Mouse (Mus musculus): ENCODE data around the gene Tspan8.

Gene Tspan8

GRCm38 (mm10) chr10:115834017-115834416 is 17.4 kb downstream of the Tspan8 start:
- DNase-seq (ENCODE audit: low spot score): no peak

DNA sequence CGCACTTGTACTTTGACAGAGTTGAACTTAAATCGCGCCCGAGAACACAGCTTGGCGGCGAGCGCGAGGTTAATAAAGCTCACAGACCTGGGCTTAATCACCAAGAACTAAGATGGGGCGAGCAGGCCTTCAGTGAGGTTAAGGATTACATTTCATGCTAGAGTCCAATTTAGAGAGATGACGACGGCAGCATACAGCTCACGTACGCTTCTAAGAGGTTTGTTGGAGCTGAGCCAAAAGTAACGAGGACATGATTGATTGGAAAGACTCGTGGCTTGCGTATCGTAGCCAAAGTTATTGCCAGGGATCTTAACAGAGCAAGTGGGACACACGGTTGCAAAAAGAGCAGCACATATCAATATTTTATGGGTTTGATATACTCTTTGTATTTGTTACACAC is 30.3 kb downstream of the Tspan8 start:
- DNase-seq (ENCODE audit: low spot score): peak; percentile 51

GRCm38 (mm10) chr10:115848511-115848910 is 31.9 kb downstream of the Tspan8 start:
- DNase-seq (ENCODE audit: low spot score): no peak

- DNase-seq (ENCODE audit: low spot score): no peak
Observed at GRCm38 (mm10) chr10:115860210-115860880, 43.7 kb downstream of the Tspan8 start.

DNA sequence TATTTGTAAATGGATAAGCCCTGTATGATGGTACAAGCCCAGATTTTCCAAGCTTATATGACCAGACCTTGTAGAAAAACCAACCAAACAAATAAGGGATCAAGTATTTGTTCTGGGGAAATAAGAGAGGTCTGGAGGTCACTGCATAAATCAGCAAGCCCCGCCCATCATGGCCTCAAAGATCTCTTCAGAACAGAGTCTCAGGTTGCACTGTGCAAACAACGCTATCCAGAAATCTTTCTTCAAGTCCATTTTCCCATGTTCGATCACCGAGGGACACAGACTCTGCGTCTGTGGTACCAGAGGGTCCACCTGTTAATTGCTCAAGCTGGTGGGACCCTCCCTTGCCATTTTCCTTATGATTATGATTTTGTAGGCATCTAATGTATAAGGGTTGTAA is 45.3 kb downstream of the Tspan8 start:
- peak; percentile 61 for DNase-seq (ENCODE audit: low spot score)

DNA sequence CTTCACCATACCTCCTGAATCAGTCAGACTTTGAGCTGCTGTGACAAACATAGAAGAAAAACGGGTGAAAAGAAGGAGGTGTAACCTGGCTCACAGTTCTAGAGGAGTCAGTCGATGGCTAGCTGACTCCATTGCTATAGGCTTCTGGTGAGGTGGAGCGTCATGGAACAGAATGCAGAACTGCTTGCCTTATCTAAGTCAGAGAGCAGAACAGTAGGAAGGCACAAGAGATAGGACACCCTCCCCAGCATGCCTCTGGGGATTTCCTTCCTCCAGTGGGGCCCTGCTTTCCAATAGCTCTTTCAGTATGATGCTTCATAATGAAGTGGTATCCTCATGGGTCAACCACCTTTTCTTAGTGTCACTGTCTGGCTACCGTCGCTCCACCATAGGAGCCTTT is 66.1 kb downstream of the Tspan8 start:
- DNase-seq (ENCODE audit: low spot score): no peak

DNA sequence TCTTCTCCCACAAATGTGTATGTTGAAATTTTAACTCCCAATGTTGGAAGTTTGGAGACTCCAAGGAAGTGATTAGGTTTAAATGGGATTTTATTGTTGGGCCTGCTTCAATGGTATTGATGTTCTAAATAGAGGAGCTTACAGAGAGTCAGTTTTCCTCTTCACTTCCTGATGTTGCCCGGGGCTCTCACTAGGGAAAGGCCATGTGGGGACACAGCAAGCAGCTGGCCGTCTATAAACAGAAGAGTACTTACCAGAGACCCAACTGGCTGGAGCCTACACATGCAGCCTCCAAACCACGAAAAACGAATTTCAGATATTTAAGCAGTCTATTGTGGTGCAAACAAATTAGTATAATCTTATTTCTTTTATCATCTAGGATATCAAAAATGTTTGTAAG is 75.3 kb downstream of the Tspan8 start:
- no peak for DNase-seq (ENCODE audit: low spot score)

DNA sequence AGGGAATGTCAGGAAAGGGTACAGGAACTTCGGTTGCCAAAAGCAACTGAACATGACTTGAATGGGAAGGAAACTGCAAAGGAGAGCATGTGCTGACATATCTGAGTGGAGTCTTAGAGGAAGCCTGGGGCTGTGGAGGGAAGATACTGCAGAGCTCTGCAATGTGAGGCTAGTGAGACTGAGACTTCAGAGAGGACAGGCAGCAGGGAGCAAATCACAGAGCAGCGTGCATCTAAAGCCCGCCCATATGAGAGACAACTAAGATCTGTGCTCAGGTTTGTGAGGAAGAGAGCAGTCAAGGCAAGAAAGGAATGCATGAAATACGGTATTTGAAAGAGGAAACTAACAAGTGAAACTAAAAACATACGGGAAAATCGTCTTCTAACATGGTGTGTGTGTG is 76.3 kb downstream of the Tspan8 start:
- no peak for DNase-seq (ENCODE audit: low spot score)

GRCm38 (mm10) chr10:115894045-115894444 is 77.4 kb downstream of the Tspan8 start:
- DNase-seq (ENCODE audit: low spot score): no peak

GRCm38 (mm10) chr10:115896764-115897163 is 80.1 kb downstream of the Tspan8 start:
- no peak for DNase-seq (ENCODE audit: low spot score)

- no peak for DNase-seq (ENCODE audit: low spot score)
Observed at GRCm38 (mm10) chr10:115897235-115897634, 80.6 kb downstream of the Tspan8 start.
